Mouse (Mus musculus) forebrain, embryonic 15.5 days (tissue): Measurements from ENCODE around the gene Ust. TPM values are rescaled to one million over a fixed set of nuclear protein-coding genes. Genes with fewer than 3 reads are reported as not detected.

Experiments used
- ATAC-seq: fragments of 200-750 bp; cut with Nextera tagmentation; replicated peaks from 2 replicates; pipeline ENCODE4 v1.8.0; 2017; ENCODE audit warnings: mild to moderate bottlenecking, moderate TSS enrichment, moderate library complexity
- H3K27ac ChIP-seq: fragments of 300-500 bp; sonication (generic); replicated peaks from 2 replicates; pipeline ENCODE4 v1.5.1; 2015; ENCODE audit warnings: mild to moderate bottlenecking, inconsistent platforms
- H3K27me3 ChIP-seq: fragments of 300-500 bp; sonication (generic); 2 replicates; pipeline ENCODE4 v1.6.1; 2015; ENCODE audit warnings: inconsistent platforms
- H3K36me3 ChIP-seq: fragments of 300-500 bp; sonication (generic); 2 replicates; pipeline ENCODE4 v1.6.1; 2015; ENCODE audit warnings: mild to moderate bottlenecking, inconsistent platforms
- H3K4me1 ChIP-seq: fragments of 300-500 bp; sonication (generic); 2 replicates; pipeline ENCODE4 v1.6.1; 2015; ENCODE audit warnings: inconsistent platforms
- H3K4me2 ChIP-seq: fragments of 300-500 bp; sonication (generic); replicated peaks from 2 replicates; pipeline ENCODE4 v1.6.1; 2015; ENCODE audit warnings: mild to moderate bottlenecking, inconsistent platforms
- H3K4me3 ChIP-seq: fragments of 300-500 bp; sonication (generic); 2 replicates; pipeline ENCODE4 v1.5.1; 2015; ENCODE audit warnings: mild to moderate bottlenecking, inconsistent platforms
- H3K9ac ChIP-seq: fragments of 300-500 bp; sonication (generic); replicated peaks from 2 replicates; pipeline ENCODE4 v1.6.1; 2015; ENCODE audit warnings: mild to moderate bottlenecking, inconsistent platforms
- H3K9me3 ChIP-seq: fragments of 300-500 bp; sonication (generic); 2 replicates; pipeline ENCODE4 v1.6.1; 2016; ENCODE audit warnings: inconsistent platforms
- WGBS: fragments of 180-500 bp; shearing (Covaris S2); methylation state at CpG from one replicate; pipeline ENCODE4 v1.1.7; 2015; ENCODE audit warnings: mixed read lengths; 5-methylcytosine and 5-hydroxymethylcytosine counted together
- polyA plus RNA-seq: library from polyadenylated mRNA; unstranded; fragments of >200 nt; fragmentation: Nextera tagmentation; extraction: Ambion mirVana; gene quantifications from 2 replicates; pipeline ENCODE4 v1.2.1, GENCODE M21; 2015

Ust gene
- polyA plus RNA-seq, 1 experiment from 2014 or later, result 8.1 TPM

DNA sequence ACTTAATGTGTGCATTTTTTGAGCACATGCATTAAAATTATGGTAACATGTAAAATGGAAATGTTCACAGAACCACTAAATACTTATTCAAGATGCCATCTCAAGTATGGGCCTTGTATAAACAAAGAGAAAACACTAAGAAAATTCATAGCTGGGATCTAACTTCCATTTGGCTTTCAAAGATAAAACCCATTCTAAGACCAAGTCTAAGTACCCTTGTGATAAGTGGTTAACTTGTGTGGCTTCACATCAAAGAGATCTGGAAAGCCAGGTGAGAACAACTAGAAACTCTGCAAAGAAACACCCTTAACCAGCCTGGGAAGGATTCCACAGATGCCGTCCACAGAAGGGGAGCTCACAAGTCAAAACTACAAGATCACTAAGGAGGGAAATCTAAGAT lies 53.4 kb downstream of the Ust start:
- H3K9me3 ChIP-seq, result no peaks in the 10 kb centered on the region
- H3K27ac ChIP-seq, result no peak overlapping the region
- H3K4me1 ChIP-seq, result no peaks in the 10 kb centered on the region
- no peak overlapping the region for H3K4me3 ChIP-seq
- H3K9ac ChIP-seq, result no peak overlapping the region
- no peaks in the 10 kb centered on the region for H3K27me3 ChIP-seq
- H3K36me3 ChIP-seq, result no peaks in the 10 kb centered on the region
- WGBS, result 94% methylated on average over 1 of the region's 1 CpGs
- no peak for ATAC-seq
- H3K4me2 ChIP-seq, result no peak overlapping the region

DNA sequence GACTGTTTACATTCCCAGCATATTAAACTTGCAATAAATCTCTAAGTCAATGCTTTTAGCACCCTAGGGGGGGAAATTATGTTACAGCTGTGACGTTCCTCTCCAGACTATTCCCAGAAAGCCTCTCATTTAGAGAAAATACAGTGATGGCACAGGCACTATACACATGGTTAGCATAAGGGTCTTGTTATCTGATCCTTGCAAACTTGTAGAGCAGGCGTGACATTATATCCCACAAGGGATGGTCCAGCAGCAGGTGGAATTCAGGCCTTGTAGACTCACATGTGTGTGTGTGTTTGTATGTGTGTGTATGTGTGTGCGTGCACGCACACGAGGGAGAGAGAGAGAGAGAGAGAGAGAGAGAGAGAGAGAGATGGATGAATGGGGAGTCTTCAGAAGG lies 57.3 kb downstream of the Ust start:
- Histone ChIP-seq H3K4me1 (no peaks in the 10 kb centered on the region), H3K27me3 (no peaks in the 10 kb centered on the region), H3K36me3 (no peaks in the 10 kb centered on the region), H3K27ac (no peak overlapping the region), H3K9ac (no peak overlapping the region), H3K4me3 (no peak overlapping the region), H3K4me2 (no peak overlapping the region), H3K9me3 (no peaks in the 10 kb centered on the region)
- 85% methylated on average over 5 of the region's 5 CpGs for WGBS
- no peak for ATAC-seq

DNA sequence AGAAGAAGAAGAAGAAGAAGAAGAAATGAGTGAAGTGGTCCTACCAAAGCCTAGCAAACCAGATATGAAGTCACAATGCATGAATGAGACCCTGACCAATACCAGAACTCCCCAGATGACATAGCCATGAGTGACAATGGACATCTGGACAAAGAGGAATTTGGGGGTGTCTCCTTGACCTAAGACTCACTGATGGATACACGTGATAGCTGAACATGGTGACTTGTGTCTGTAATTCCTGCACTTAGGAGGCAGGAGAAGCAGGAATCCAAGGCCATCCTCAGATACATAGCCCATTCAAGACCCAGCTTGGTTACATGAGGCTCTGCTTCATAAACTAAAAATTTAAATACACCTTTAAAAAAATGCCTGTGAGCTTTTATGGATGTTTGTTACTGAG lies 63.9 kb downstream of the Ust start:
- Histone ChIP-seq H3K4me2 (no peak overlapping the region), H3K4me1 (no peaks in the 10 kb centered on the region), H3K27ac (no peak overlapping the region), H3K27me3 (no peaks in the 10 kb centered on the region), H3K4me3 (no peak overlapping the region), H3K36me3 (no peaks in the 10 kb centered on the region), H3K9ac (no peak overlapping the region), H3K9me3 (no peaks in the 10 kb centered on the region)
- 68% methylated on average over 1 of the region's 1 CpGs for WGBS
- ATAC-seq, result no peak

DNA sequence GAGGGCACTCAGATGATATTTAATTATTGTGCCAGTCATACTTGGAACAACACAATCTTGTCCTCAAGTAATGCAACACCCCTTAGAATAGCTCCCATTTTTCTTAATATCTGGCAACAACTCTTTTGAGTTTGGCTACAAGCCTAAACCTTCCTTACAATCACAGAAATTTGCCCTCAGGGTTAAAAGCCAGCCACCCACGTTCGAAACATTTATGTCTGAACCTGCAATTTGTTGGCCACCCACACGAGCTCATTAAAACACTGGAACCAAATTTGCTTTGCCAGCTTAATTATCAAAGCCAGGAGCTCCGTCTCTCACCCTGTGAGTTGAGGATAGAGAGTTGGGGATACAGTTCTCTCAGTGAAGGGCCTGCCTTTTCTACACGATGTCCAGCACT lies 70.9 kb downstream of the Ust start:
- H3K27ac ChIP-seq, result no peak overlapping the region
- peaks cover 12% of the 10 kb centered on the region; the same call in 1 of the 2 replicates for H3K4me1 ChIP-seq
- no peak overlapping the region for H3K4me2 ChIP-seq
- H3K4me3 ChIP-seq, result no peak overlapping the region
- H3K27me3 ChIP-seq, result no peaks in the 10 kb centered on the region
- 29% methylated on average over 5 of the region's 5 CpGs for WGBS
- H3K9ac ChIP-seq, result no peak overlapping the region
- no peak for ATAC-seq
- no peaks in the 10 kb centered on the region for H3K36me3 ChIP-seq
- no peaks in the 10 kb centered on the region for H3K9me3 ChIP-seq

DNA sequence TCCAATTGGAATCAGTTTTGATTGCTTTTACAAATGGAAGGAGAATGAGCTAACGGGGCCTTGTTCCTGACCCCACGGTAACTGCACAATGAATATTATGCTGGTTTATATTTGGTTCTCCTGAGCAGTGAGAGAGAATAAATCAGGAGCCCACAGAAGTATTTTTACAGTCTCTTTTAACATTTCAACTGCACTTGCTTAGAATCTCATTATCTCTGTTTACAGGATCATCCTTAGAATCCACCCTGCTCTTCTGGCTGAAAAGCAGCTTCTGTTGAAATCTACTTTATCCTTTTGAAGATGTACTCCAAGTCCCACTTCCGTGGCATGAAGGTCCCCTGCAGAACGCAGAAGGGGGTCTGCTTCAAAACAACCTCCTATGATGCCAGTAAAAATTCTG lies 71.7 kb downstream of the Ust start:
- no peak for ATAC-seq
- no peak overlapping the region for H3K27ac ChIP-seq
- H3K27me3 ChIP-seq, result no peaks in the 10 kb centered on the region
- no peak overlapping the region for H3K9ac ChIP-seq
- no peak overlapping the region for H3K4me3 ChIP-seq
- H3K4me1 ChIP-seq, result peaks cover 12% of the 10 kb centered on the region; the same call in 1 of the 2 replicates
- no peaks in the 10 kb centered on the region for H3K9me3 ChIP-seq
- H3K36me3 ChIP-seq, result no peaks in the 10 kb centered on the region
- WGBS, result 28% methylated on average over 4 of the region's 4 CpGs
- no peak overlapping the region for H3K4me2 ChIP-seq

DNA sequence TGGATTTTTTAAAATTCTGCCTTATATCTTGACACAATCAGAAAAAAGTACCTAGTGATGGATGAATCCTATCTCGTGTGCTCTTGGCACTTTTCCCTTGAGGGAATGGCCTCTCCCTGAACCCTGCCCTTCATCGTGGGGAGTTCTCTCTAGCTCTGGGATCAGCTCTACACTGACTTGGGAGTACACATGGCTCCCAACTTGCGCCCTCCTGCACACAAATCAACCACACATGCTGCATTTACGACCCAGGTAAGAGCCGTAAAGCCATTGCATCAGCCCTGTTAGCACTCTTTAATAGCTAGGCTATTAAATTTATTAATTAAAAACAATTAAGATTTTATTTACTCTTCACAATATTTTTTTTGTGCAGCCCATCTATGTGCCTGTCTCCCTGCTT lies 74.6 kb downstream of the Ust start:
- no peaks in the 10 kb centered on the region for H3K36me3 ChIP-seq
- H3K4me2 ChIP-seq, result no peak overlapping the region
- no peak for ATAC-seq
- H3K9ac ChIP-seq, result no peak overlapping the region
- H3K27ac ChIP-seq, result no peak overlapping the region
- no peaks in the 10 kb centered on the region for H3K9me3 ChIP-seq
- H3K4me3 ChIP-seq, result no peak overlapping the region
- no peaks in the 10 kb centered on the region for H3K27me3 ChIP-seq
- WGBS, result 85% methylated on average over 5 of the region's 5 CpGs
- peaks cover 12% of the 10 kb centered on the region; the same call in 1 of the 2 replicates for H3K4me1 ChIP-seq

DNA sequence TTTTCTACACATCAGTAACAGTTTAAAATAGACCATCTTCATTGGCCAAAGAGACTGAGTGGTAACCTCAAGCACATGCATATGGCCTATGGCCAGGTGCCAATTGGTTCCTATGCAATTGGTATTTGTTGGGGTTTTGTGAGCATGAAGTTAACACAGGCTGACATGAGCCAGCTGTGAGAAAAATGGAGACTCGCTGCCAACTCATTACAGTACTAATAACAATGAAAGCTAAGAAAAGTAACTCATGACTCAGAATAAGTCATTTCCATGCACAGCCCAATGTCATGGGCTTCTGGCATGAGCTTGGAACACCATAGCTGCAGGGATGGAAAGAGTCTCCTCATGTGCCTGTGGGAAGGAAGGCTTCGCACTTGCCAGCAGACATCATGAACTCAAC lies 86.8 kb downstream of the Ust start:
- Histone ChIP-seq H3K27ac (no peak overlapping the region), H3K4me2 (no peak overlapping the region), H3K4me1 (peaks cover 10% of the 10 kb centered on the region; the same call in 1 of the 2 replicates), H3K9ac (no peak overlapping the region), H3K4me3 (no peak overlapping the region), H3K27me3 (no peaks in the 10 kb centered on the region), H3K36me3 (no peaks in the 10 kb centered on the region), H3K9me3 (no peaks in the 10 kb centered on the region)
- WGBS, result 82% methylated on average over 2 of the region's 2 CpGs
- no peak for ATAC-seq

DNA sequence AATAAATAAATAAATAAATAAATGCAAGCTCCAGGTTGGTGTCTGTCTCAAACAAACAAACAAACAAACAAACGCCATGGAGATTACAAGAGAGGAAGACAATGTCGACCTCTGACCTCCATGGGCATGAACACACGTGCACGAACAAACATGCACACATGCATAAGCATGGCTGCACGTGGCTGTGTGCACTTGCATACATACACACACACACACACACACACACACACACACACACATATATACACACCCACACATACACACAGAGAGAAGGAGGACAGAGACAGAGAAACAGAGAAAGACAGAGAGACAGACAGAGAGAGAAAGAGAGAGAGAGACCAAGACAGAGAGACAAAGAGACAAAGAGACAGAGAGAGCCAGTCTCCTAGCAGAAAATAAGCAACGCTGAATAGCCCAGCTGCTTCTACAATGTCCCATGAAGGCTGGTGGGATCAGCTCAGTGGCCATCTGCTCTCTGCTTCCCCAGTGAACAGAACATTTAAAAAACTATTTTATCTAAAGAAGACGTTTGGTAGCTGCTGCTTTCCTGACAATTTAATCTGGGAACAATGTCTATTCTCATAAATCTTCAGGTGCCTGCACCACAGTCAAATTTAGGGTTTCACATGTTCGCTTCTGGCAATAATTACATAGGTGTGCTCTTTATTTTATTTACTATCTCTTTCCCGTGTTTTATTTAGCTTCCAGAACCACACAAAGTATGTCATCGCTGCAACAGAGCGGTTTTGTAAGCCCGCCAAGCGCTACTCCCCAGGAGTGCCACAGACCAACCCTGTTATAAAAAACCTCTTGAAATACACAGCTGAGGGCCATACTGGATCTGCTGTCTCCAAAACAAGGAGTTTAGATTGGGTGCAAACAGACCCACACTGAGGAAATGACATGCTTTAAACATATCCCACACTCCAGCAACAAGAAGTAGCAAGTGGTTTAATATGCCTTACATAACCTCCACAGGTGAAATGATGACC lies 89.5 kb downstream of the Ust start:
- H3K4me3 ChIP-seq, result no peak overlapping the region
- no peak overlapping the region for H3K9ac ChIP-seq
- peaks cover 10% of the 10 kb centered on the region; the same call in 1 of the 2 replicates for H3K4me1 ChIP-seq
- no peak for ATAC-seq
- no peak overlapping the region for H3K4me2 ChIP-seq
- H3K9me3 ChIP-seq, result no peaks in the 10 kb centered on the region
- WGBS, result 72% methylated on average over 13 of the region's 13 CpGs
- no peaks in the 10 kb centered on the region for H3K27me3 ChIP-seq
- H3K36me3 ChIP-seq, result no peaks in the 10 kb centered on the region
- H3K27ac ChIP-seq, result no peak overlapping the region

DNA sequence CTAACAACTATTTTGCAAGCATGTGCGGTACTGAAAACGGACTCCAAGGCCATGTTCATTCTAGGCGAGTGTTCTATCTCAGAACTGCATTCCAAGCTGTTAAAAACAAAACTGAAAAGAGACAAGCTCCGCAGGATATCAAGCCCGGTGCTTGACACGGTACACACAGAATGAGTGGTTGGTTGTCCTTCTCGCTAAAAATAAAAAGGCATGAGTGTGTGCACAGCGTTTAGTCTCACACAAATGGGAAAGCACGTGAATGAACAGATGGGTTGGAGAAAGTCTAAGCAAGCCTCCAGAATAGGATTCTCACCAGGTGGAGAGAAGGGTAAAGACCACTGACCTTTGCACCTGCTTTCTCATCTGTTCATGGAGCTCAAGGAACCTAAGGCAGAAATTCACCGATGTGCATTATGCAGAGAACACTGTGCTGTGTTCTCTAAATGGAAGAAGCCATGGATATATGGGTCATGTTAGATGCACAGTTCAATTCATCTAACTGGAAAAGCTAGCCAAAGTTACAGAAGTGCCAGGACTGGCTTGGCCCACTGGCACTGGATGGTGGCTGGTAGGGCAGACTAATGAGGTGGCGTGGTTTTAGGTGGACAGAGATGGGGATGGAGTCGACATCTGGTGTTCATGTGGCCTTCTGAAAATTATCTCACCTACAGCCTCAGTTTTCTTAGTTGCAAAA lies 90.8 kb downstream of the Ust start:
- no peak for ATAC-seq
- Histone ChIP-seq H3K9me3 (no peaks in the 10 kb centered on the region), H3K9ac (no peak overlapping the region), H3K4me1 (peaks cover 10% of the 10 kb centered on the region; the same call in 1 of the 2 replicates), H3K27me3 (no peaks in the 10 kb centered on the region), H3K36me3 (no peaks in the 10 kb centered on the region), H3K27ac (no peak overlapping the region), H3K4me2 (no peak overlapping the region), H3K4me3 (no peak overlapping the region)
- WGBS, result 83% methylated on average over 12 of the region's 12 CpGs

DNA sequence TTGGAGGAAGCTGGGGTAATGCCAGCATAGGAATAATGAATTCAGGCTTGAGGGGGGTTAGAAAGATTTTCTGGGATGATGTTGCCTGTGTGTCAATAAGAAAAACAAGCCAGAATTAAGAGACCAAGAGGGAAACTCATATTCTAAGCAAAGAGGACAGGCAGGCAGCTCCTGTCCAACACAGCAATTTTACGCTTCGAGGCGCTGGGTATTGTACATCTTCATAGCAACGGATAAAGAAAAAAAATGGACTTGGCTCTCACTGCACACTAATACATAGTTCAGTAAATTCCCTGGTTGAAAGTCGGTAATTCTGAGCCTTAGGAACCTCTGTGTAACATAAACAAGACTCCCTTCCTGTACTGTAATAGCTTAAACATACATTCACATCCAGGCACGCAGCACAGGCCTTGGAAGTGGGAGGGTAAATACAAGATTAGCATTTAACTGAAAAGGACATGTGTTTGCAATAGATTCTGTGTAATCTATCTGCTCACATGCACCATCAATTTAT lies 99.1 kb downstream of the Ust start:
- H3K27ac ChIP-seq, result no peak overlapping the region
- WGBS, result 77% methylated on average over 6 of the region's 6 CpGs
- no peak for ATAC-seq

DNA sequence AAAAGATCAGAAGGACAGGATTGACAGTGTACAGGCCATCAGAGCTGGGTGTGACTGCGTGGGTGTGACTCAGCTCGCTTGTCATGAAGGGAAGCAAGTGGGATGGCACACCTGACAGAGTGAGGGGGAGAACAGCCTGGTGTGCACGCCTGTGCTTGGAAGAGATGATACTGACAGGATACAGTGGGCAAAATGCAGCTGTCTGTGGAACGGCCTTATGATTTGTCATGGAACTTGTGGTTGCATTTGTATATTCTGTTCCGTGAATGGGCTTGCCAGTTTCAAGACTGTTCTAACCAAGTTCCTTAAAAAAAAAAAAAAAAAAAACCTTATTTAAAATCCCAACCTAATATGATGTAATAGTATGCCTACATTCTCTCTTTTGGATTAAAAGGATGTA lies 103.2 kb downstream of the Ust start:
- Histone ChIP-seq H3K4me1 (no peaks in the 10 kb centered on the region), H3K27me3 (no peaks in the 10 kb centered on the region), H3K9me3 (no peaks in the 10 kb centered on the region), H3K9ac (no peak overlapping the region), H3K36me3 (no peaks in the 10 kb centered on the region), H3K4me3 (no peak overlapping the region), H3K4me2 (no peak overlapping the region), H3K27ac (no peak overlapping the region)
- ATAC-seq, result no peak
- WGBS, result 80% methylated on average over 5 of the region's 5 CpGs

More for the DNA sequence above, 99.1 kb downstream of the Ust start:
- Histone ChIP-seq H3K4me2 (no peak overlapping the region), H3K36me3 (no peaks in the 10 kb centered on the region), H3K4me1 (no peaks in the 10 kb centered on the region), H3K9ac (no peak overlapping the region), H3K9me3 (no peaks in the 10 kb centered on the region), H3K27me3 (no peaks in the 10 kb centered on the region), H3K4me3 (no peak overlapping the region)

DNA sequence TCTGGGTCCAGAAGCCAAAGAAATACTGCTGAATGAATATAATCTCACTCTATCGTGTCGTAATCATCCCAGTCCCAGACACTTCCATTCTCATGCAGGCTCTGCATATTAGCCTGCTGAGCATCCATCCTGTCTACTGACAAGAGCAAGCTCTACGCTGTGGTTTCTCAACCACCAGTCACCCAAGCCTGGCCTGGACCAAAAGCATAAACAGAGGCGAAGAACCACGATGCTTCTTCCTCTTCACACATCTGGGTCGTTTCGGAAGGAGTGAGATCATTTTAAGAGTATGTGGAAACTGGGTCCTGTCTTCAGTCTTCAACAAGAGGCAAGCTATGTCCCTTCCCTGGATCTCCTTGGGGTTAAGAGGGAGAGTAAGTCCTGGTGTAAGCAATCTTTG lies 103.6 kb downstream of the Ust start:
- no peak overlapping the region for H3K4me2 ChIP-seq
- no peaks in the 10 kb centered on the region for H3K9me3 ChIP-seq
- no peaks in the 10 kb centered on the region for H3K4me1 ChIP-seq
- WGBS, result 90% methylated on average over 7 of the region's 7 CpGs
- H3K27me3 ChIP-seq, result no peaks in the 10 kb centered on the region
- no peaks in the 10 kb centered on the region for H3K36me3 ChIP-seq
- no peak overlapping the region for H3K4me3 ChIP-seq
- no peak overlapping the region for H3K9ac ChIP-seq
- H3K27ac ChIP-seq, result no peak overlapping the region
- no peak for ATAC-seq
